Mouse (Mus musculus): ENCODE results near the gene Cort.

DNA sequence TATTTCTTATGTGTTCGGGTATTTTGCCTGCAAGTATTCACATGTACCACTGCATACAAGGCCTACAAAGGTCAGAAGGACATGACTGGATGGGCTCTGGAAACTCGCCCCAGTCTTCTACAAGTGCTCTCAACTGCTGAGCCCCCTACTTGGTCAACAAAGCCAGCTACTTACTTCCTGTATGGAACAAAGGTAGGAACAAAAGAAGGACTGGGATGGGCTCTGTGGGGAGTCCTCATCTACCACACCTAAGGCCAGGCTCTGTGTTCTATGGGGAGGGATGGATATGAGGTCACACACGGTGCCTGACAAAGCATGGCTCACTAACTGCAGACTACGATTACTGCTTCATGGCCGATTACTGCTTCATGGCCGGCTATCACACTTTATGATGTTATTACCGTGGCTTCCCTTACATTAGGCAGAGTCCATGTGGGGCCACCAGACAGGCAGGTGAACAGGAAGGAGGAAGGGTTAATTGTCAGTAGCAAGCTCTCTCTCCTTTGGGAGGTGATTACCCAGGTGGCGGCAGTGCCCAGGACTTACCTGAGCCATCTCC, 30.9 kb upstream of the Cort start:
- TF ChIP-seq EP300 (IDR thresholded peaks at IDR 0.05; ENCODE audit: insufficient read depth, low read depth, low read length), result 0 out of 2 replicates have a peak, but pooled peaks have one; percentile 13
- TF ChIP-seq CTCF (IDR thresholded peaks at IDR 0.05; ENCODE audit: low read depth, low read length), result no peak
- TF ChIP-seq POLR2A (IDR thresholded peaks at IDR 0.05; ENCODE audit: insufficient read depth, low read length), result no peak

All from ES-Bruce4 (cell line).